Mouse (Mus musculus) lung, postnatal 25 days (tissue): ENCODE results near the gene Dact3.
A peak's percentile ranks its signal among the peaks of the same experiment; 100 is the strongest.

ENCODE experiments used
- DNase-seq: peaks from one replicate; pipeline ENCODE4 v3.0.0; 2022; ENCODE audit warnings: low spot score

The Dact3 gene

DNA sequence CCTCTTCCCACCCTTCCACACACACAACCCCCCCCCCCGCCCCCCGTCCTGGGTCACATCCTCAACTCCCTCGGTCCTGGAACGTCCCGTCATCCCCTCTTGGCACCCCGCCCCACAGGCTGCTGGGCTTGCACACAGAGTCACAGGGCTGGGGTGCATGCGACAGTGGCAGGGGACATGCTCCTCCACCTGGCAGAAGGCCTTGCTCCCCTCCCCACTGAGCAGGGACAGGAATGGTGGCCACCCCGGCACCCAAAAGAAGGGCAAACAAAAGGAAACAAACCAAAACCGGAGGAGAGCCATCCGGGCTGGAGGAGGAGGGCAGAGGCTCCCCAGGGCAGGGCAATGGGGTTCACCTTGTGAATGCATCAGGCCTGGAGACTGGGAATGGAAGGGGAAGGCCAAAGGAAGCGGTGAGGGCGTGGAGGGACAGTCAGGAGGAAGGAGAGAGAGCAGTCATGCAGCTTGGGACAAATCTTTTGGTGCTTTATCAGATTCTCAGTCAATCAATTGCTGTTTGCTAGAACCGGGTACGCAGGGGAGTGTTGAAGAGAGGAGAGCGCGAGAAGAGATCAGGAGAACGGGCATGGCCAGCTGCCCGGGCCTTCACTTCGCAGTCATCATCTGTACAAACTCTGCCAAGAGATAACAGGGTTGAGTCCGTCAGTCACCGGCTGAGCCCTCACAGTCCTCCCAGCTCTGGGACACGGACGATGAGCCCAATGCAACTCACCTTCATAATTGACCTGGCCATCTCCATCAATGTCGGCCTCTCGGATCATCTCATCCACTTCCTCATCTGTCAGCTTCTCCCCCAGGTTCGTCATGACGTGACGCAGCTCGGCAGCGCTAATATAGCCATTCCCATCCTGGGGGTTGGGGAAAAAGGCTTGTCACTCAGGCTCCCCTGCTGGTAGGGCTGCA, 41.5 kb downstream of the Dact3 start:
- DNase-seq: no peak

DNA sequence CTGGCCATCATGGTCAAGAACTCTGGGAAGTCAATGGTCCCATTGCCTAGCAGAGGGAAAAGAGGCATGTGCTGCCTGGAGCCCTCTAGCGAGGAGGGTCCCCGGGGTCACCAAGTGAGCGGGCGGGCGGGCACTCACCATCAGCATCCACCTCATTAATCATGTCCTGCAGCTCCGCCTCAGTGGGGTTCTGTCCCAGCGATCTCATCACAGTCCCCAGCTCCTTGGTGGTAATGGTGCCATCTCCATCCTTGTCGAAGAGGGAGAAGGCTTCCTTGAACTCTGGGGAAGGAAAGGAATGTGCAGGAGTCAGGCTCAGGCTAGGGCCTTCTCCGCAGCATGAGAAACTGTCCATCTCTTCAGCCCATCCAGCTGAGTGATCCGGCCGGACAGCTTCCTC, 42.3 kb downstream of the Dact3 start:
- no peak for DNase-seq

DNA sequence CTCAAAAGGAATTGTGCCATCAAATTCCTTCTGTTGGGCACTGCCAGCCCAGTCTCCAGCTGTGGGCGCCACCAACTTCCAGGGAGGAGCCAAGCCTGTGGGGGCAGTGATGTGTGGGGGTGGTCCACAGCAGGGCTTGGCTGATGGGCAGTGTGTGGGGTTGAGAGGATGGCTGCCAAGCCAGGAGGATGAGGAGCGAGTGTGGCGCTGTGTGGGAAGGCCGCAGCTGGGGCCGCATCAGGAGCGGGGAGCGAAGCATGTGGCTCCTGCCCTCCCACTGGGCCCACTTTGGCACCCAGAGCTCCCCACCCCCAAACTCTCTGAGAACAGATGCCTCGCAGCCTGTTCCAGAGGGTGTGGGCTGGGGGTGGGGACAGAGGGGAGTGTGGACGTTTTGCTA, 42.9 kb downstream of the Dact3 start:
- no peak for DNase-seq

DNA sequence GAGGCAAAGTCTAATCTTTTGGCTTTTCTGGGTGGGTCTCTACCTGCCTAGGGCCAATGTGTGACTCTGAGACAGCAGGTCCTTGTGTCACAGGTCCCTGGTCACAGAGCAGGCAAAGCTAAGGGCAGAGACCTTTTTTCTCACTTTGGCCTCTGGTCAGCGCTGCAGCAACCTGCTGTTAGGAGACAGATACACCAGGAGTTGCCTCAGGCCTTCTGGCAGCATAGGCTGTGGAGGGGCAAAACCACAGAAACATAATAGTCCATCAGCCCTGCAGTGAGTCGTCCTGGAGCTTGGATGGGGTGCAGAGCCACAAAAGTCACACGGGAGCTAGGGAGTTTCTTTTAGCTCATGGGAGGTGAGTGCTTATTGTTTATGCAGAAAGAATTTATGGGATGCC, 43.6 kb downstream of the Dact3 start:
- no peak for DNase-seq

DNA sequence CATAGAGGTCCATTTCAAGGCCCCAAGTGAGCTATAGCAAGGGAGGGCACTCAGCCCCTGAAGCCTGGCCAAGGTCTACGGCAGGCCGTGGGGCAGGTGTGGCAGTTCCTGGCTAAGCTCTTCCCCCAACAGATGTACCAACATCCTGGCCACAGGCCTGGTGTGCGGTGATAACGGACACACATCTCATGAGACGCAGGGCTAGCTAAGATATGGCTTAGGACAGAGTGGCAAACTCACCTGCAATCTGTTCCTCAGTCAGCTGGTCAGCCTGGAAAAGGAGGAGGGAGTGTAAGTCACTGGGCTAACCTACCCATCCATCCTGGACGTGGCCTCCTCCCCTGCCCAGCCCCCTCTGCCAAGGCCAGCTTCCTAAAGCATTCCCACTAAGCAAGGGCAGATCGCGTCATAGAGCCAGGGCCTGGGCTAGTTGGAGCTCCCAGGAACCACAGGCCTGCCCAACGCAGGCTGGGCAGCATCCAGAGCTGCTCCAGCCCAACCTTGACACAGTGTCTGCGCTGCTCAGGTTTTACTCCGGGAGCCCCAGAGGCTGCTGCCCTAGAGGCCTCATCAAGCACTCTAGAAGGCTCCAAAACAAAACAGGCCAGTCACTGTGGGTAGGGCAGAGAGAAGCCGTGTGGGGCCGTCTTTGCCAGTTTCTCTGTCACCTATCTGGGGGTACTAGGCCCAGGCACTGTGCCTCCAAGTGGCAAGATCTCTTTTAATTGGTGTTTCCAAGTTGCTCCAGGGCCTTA, 44.5 kb downstream of the Dact3 start:
- DNase-seq: no peak

DNA sequence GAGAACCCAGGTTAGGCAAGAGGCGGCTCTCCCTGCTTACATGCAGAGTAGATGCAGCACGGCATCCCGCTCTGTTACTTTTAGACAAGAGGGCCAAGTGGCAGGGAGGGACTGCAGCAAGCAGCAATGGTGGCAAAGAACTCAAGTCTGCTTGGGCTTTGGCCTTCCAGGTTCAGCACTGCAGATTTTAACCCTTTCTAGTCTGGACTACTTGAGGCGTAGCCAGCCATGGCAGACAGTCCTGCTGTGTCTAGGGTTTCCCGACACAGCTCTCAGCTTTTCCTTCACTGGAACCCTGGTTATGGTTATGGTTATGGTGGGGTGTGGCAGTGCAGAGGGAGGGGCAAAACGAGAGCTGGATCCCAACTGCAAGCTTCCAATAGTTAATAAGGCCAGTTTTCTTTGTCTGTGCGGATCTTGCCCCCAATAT, 45.0 kb downstream of the Dact3 start:
- DNase-seq: no peak

DNA sequence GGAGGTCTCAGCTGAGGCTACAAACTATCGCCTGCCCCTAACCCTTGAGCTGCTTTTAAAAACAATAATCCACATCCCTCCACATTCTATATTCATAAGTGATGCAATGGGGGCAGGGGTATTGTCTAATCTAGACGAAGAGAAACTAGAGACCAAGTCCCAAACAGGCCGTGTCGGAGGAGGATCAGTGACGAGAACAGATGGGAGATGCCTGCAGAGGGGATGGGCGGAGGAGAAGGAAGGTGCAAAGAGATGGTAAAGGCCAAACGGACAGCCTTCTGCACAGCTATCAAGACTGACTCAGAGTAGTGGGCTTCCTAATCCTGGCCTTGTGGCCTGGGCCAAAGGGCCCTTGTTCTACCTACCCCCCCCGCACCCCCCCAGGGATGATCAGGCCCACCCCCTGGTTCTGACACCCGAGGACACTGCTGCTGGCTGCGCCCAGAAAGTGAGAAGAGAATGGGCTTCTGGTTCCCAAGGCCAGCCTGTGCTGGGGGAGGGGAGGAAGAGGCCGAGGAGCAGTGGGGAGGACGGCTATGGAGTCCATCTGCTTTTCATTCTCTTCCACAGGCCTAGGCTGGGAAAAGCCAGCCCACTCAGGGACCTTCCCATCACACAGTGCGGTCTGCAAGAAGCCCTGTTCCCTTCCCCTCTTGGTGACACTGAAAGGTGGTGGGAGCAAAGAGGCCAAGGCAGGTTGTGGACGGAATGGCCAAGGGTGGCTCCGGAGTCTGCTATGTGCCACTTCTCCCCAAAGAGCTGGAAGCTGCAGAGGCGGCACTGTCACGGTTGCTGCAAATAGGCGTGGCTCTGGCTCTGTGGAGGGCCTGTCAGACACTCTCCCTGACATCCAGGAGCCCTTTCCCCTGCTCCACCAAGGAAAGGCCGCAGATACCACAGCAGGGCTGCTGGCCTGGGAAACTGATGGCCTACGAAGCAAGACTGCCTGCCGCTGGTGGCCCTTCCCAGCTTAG, 46.0 kb downstream of the Dact3 start:
- no peak for DNase-seq

DNA sequence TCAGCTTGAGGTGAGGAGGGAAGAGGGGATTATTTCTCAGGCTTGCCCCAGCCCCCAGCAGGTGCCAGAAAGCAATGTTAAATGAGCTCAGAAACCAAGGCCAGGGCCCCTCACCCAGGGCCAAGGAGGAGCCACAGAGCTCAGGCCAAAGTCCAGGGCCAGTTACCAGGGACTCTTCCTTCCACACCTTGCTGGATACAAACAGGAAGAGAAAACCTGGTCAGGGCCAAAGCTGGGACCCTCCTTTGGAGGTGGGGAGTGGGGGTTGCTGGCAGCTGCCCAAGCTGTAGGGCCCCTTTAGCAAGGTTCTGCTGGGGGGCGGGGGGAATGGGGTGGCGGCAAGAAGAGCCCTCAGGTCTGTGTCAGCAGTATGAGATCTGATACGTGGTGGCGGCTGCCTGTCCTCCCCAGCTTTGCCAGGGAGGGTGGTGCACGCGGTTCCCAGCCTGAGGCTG, 46.8 kb downstream of the Dact3 start:
- no peak for DNase-seq

DNA sequence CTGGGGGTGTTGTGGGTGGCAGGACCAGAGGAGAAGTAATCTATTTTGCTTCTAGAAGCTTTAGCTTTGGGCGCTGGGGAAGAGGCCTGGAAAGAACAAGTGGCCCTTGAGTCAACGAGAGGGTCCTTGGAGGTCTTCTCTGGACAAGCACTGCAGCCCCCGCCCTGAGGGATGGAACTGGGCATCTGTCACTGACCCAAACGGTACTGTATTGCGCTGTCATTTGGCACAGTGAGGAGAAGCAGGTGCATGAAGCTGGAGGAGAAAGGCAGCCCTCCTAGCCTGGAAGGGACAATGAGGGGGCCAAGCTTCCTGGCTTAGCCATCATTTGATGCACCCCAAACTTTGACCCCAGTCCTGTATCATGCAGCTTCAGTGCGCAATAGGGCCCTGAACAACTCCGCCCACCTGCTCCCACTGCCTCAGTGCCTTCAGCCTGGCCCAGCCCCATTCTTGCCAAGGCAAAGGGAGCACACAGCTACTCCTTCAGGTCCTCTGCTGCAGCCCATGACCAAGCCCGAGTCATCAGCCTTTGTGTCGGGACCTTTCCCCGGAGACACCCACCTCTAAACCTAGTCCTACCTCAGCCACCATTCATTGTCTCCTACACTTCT, 47.4 kb downstream of the Dact3 start:
- DNase-seq: no peak

DNA sequence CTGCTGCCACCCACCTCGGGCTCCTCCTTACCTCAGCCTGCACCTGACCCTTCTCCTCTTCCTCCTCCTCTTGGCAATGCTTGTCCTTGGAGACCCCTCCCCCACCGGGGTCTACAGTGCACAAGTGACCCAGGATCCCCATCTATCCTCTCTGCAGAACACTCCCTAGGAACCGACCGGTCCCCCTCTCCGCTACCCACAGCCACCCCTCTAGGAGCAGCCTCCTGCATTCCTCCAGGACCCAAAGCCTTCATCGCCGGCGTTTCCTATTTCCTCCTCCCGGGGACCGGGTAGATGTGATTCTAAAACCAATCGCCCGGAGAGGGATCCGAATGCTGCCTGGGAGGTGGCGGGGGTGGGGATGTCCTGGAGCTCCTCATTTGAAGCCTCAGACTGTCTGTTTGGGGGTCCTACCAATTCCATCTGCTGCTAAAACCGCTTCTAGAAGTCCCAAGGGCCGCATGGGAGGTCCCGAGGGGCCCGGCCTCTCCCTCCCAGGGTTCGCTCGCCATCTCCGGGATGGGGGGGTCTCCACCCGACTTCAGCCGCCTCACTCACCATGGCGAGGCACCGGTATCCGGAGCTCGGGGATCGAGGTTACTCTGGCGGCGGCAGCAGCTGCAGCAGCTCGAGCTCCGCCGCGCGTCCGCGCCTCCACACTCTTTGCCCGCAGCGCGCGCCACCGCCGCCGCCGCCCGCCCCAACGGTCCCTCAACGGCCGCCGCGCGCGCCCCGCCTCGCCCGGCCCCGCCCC, 48.3 kb downstream of the Dact3 start:
- DNase-seq: no peak

DNA sequence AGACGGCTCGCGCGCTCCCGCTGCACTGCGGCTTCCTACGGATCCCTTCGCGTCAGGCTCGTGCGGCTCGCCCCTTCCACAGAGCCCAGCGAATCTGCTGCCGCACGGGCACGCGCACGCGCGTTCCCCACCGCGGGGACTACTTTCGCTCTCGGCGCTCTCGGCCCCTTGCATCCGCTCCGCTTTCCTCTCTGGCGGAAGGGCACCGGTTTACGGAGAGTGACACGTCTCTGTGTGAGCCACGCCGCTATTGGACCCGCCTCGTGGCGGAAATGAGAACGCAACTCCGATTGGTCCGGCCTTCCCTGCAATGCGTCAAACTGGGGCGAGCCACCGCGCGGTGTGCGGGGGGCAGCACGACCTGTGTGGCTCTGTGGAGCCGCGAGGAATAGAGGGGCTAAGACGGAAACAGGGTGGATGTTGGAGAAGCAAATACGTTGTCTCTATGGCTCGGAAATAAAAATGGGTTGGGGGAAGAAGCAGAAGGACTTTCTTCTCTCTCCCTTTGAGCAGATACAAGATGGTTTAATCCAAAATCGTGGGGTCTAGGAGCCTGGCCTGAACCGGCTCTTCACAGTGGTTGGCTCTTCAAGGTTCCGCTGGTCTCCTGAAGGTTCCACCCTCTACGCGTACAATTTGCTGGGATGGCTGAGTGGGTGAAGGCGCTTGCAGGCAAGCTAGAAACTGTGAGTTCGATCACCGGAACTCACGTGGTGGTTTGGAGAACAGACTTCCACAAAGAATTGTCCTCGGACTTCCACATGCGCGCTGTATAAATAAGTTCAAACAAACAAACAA, 49.1 kb downstream of the Dact3 start, which contains the start of gene Calm3:
TSS of gene Calm3 (minus strand) at position 78 of the 798 bp plus-strand sequence.
- peak; percentile 99 for DNase-seq

DNA sequence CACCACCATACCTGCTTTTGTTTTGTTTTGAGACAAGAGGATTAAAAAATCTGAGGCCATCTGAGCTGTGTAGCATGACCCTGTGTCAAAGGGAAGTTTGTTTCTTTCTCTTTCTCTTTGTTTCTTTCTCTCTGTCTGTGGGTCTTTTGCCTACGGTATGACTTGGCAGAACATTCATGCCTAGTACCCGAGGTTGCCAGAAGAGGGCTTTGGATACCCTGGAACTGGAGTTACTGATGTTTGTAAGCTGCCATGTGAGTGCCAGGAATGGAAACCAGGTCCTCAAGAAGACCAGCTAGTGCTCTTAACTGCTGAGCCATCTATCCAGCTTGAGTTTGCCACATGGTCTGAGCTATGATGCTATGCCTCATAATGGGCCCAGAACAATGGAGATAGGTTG, 53.2 kb downstream of the Dact3 start:
- DNase-seq: no peak

DNA sequence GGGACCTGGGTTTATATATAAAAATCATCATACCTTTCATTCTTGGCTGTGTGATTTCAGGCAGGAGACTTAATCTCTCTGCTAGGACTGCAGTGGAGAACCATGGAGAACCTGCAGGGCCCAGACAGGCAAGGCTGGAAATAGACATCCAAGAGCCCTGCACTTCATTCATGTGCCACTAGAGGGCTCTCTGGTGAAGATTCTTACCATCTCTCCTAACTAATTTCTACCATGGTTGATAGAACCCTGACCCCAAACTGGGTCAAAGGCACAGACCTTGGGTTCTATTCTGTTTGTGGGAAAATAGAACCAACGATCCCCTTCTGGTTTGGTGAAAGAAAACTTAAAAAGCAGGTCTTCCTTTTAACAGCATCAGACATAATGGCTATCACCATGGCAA, 55.7 kb downstream of the Dact3 start:
- peak; percentile 68 for DNase-seq

DNA sequence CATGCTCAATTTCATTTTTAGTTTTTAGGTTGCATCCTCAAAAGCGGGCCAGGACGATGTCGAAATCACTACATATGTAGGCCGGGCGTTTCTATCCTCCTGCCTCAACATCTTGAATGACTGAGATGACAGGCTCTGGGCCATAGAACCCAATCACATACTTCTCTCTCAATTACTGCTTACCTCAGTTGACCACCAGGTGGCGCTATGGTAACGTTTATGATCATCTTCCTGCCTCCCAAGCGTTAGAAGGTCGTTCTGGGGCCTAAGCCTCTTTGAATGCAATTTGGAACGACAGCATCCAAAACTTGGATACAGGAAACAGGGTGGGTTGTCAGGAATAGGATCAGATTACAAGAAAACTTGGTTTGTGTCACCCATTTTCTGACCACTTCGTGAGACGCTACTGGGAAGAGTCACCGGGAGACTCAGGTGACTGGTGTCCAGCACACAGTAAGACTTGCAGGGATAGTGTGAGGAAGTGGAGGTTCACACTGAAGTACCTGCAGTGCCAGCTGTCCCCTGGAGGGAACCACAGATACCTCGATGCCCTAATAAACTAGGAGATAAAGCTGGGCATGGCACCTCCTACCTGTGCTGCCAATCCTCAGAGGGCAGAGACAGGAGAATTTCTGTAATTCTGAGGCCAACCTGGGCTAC, 57.0 kb downstream of the Dact3 start:
- peak; percentile 78 for DNase-seq

DNA sequence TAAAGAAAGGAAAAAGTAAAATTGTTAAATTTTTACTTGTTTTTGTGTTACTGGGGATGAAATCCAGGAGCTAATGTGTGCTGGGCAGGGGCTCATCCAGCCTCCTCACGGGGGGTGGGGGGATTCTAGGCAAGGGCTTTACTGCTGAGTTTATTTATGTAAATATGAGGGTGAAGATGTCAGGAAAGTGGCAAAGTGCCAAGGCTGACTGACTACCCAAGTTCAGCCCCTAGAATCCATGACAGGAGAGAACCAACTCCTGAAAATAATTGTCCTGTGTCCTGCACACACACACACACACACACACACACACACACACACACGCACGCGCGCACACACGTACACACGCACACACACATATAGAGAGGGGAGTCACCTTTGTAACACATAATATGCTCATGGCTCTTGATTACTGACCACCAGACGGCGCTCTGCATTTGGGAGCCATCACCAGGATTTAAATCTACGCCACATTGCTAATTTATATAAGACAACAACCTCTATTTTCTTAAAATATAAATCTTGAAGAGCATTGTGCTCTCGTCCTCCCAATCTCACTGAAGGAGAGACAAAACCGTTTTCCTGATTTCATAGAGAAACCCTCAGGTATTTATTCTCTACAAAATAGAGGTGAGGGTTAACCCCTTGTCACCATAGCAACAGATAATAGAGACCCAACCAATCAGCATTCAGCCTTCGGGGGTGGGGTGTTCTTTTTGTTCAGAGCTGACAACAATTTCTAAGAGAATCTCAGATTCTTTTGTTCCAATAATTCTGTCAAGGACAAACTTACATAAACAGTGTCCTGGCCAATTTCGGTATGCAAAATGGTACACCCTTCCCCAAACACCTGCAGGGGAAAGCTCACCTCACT, 57.8 kb downstream of the Dact3 start:
- DNase-seq: no peak
